Mouse (Mus musculus) limb, embryonic 11.5 days (tissue): Measurements from ENCODE around the gene Fgfr2. TPM values are rescaled to one million over a fixed set of nuclear protein-coding genes. Genes with fewer than 3 reads are reported as not detected.

ENCODE experiments used
- ATAC-seq: fragments of 200-750 bp; cut with Nextera tagmentation; 2 replicates; pipeline ENCODE4 v1.8.0; 2017; ENCODE audit warnings: low read depth; ENCODE audit not compliant: insufficient number of reproducible peaks, low FRiP score, low TSS enrichment
- DNase-seq: peaks from one replicate; pipeline ENCODE4 v3.0.0-alpha.2; 2015; ENCODE audit warnings: low spot score
- H3K27ac ChIP-seq: fragments of 300-500 bp; sonication (generic); replicated peaks from 2 replicates; pipeline ENCODE4 v1.5.1; 2014; ENCODE audit warnings: low read depth, mild to moderate bottlenecking, low read length
- H3K27me3 ChIP-seq: fragments of 300-500 bp; sonication (generic); 2 replicates; pipeline ENCODE4 v1.6.1; 2014; ENCODE audit warnings: mild to moderate bottlenecking, low read length, mixed read lengths; ENCODE audit not compliant: control insufficient read depth, insufficient read depth
- H3K36me3 ChIP-seq: fragments of 300-500 bp; sonication (generic); 2 replicates; pipeline ENCODE4 v1.6.1; 2014; ENCODE audit warnings: mild to moderate bottlenecking, low read length, moderate library complexity, mixed read lengths; ENCODE audit not compliant: control insufficient read depth, insufficient read depth
- H3K4me1 ChIP-seq: fragments of 300-500 bp; sonication (generic); 2 replicates; pipeline ENCODE4 v1.6.1; 2014; ENCODE audit warnings: low read length, mixed read lengths; ENCODE audit not compliant: control insufficient read depth, insufficient read depth
- H3K4me2 ChIP-seq: fragments of 300-500 bp; sonication (generic); 2 replicates; pipeline ENCODE4 v1.6.1; 2014; ENCODE audit warnings: low read depth, mild to moderate bottlenecking, moderate library complexity; ENCODE audit not compliant: severe bottlenecking
- H3K4me3 ChIP-seq: fragments of 300-500 bp; sonication (generic); 2 replicates; pipeline ENCODE4 v1.5.1; 2014; ENCODE audit warnings: low read depth, low read length
- H3K9ac ChIP-seq: fragments of 300-500 bp; sonication (generic); 2 replicates; pipeline ENCODE4 v1.6.1; 2014; ENCODE audit warnings: mild to moderate bottlenecking, low read length
- H3K9me3 ChIP-seq: fragments of 300-500 bp; sonication (generic); 2 replicates; pipeline ENCODE4 v1.6.1; 2016; ENCODE audit warnings: low read length; ENCODE audit not compliant: control insufficient read depth
- WGBS: fragments of 180-500 bp; shearing (Covaris S2); extraction: QIAGEN DNeasy Blood & Tissue Kit; methylation state at CpG from one replicate; pipeline ENCODE4 v1.1.7; 2014; 5-methylcytosine and 5-hydroxymethylcytosine counted together
- polyA plus RNA-seq: library from polyadenylated mRNA; unstranded; fragments of >200 nt; fragmentation: Nextera tagmentation; extraction: Ambion mirVana; gene quantifications from 2 replicates; pipeline ENCODE4 v1.2.1, GENCODE M21; 2014

The Fgfr2 gene
- polyA plus RNA-seq, 1 experiment from 2014 or later: 60.1 TPM

- peaks cover 32% of the 10 kb centered on the region for H3K4me1 ChIP-seq
- DNase-seq: peak; percentile 74
- under 1% methylated on average over 74 of the region's 102 CpGs for WGBS
Observed at GRCm38 (mm10) chr7:133122379-133123243, 539 bp downstream of the Fgfr2 start.

GRCm38 (mm10) chr7:133121661-133122378, 1.3 kb downstream of the Fgfr2 start:
- Histone ChIP-seq H3K4me1 (peaks cover 40% of the 10 kb centered on the region), H3K9ac (peak overlapping the region; percentile 98), H3K27ac (peak overlapping the region; percentile 98), H3K4me3 (peak overlapping the region; percentile 95), H3K27me3 (no peaks in the 10 kb centered on the region), H3K4me2 (peak overlapping the region; percentile 93), H3K9me3 (no peaks in the 10 kb centered on the region), H3K36me3 (no peaks in the 10 kb centered on the region)
- no peak for ATAC-seq
- under 1% methylated on average over 66 of the region's 94 CpGs for WGBS
- DNase-seq: peak; percentile 75

More at GRCm38 (mm10) chr7:133122379-133123243, 539 bp downstream of the Fgfr2 start:
- Histone ChIP-seq H3K9me3 (no peaks in the 10 kb centered on the region), H3K36me3 (no peaks in the 10 kb centered on the region), H3K27ac (peak overlapping the region; percentile 98), H3K4me3 (peak overlapping the region; percentile 95), H3K4me2 (peak overlapping the region; percentile 93), H3K27me3 (no peaks in the 10 kb centered on the region), H3K9ac (peak overlapping the region; percentile 98)
- peak; percentile 28 for ATAC-seq

- Histone ChIP-seq H3K9me3 (no peaks in the 10 kb centered on the region), H3K4me2 (peak overlapping the region; percentile 93), H3K9ac (peak overlapping the region; percentile 98), H3K4me1 (peaks cover 43% of the 10 kb centered on the region), H3K27me3 (no peaks in the 10 kb centered on the region), H3K36me3 (no peaks in the 10 kb centered on the region), H3K27ac (peak overlapping the region; percentile 98), H3K4me3 (peak overlapping the region; percentile 95)
- under 1% methylated on average over 14 of the region's 14 CpGs for WGBS
- DNase-seq: no peak
- ATAC-seq: no peak
Observed at GRCm38 (mm10) chr7:133121080-133121607, 2.0 kb downstream of the Fgfr2 start.

GRCm38 (mm10) chr7:133120221-133120751, 2.9 kb downstream of the Fgfr2 start:
- H3K4me2 ChIP-seq: peak overlapping the region; percentile 93
- under 1% methylated on average over 15 of the region's 15 CpGs for WGBS
- peak overlapping the region; percentile 22; the same call in 1 of the 2 replicates for H3K27ac ChIP-seq
- no peaks in the 10 kb centered on the region for H3K36me3 ChIP-seq
- no peak for ATAC-seq
- no peaks in the 10 kb centered on the region for H3K27me3 ChIP-seq
- peak overlapping the region; percentile 43; the same call in 1 of the 2 replicates for H3K9ac ChIP-seq
- H3K4me3 ChIP-seq: peak overlapping the region; percentile 95
- H3K4me1 ChIP-seq: peaks cover 51% of the 10 kb centered on the region
- H3K9me3 ChIP-seq: no peaks in the 10 kb centered on the region
- peak; percentile 81 for DNase-seq

- ATAC-seq (no peak), DNase-seq (no peak)
- Histone ChIP-seq H3K4me1 (peaks cover 58% of the 10 kb centered on the region), H3K36me3 (no peaks in the 10 kb centered on the region), H3K9me3 (no peaks in the 10 kb centered on the region), H3K27me3 (no peaks in the 10 kb centered on the region), H3K4me3 (no peak overlapping the region), H3K9ac (no peak overlapping the region), H3K4me2 (no peak overlapping the region; the same call in none of the 2 replicates), H3K27ac (no peak overlapping the region)
- 46% methylated on average over 2 of the region's 2 CpGs for WGBS
Observed at GRCm38 (mm10) chr7:133117815-133118214, 5.3 kb downstream of the Fgfr2 start.

- H3K4me1 ChIP-seq: peaks cover 69% of the 10 kb centered on the region
- no peak overlapping the region for H3K27ac ChIP-seq
- no peak overlapping the region for H3K4me3 ChIP-seq
- no peak overlapping the region for H3K9ac ChIP-seq
- H3K9me3 ChIP-seq: no peaks in the 10 kb centered on the region
- no peak for ATAC-seq
- no peaks in the 10 kb centered on the region for H3K27me3 ChIP-seq
- no peaks in the 10 kb centered on the region for H3K36me3 ChIP-seq
- no peak for DNase-seq
- H3K4me2 ChIP-seq: no peak overlapping the region
Observed at GRCm38 (mm10) chr7:133116542-133116941, 6.6 kb downstream of the Fgfr2 start.

- Histone ChIP-seq H3K4me2 (no peak overlapping the region), H3K9ac (no peak overlapping the region), H3K4me3 (no peak overlapping the region), H3K27me3 (no peaks in the 10 kb centered on the region), H3K27ac (no peak overlapping the region), H3K4me1 (peaks cover 73% of the 10 kb centered on the region), H3K9me3 (no peaks in the 10 kb centered on the region), H3K36me3 (no peaks in the 10 kb centered on the region)
- DNase-seq (peak; percentile 62), ATAC-seq (no peak)
- 13% methylated on average over 15 of the region's 15 CpGs for WGBS
Observed at GRCm38 (mm10) chr7:133115886-133116285, 7.3 kb downstream of the Fgfr2 start.
